Mouse (Mus musculus) ES-E14 (cell line): ENCODE measurements around the gene Per3. TPM values are rescaled to one million over a fixed set of nuclear protein-coding genes. Genes with fewer than 3 reads are reported as not detected.
"Not testable (repeated sequence)": the region's sequence is repeated elsewhere in the genome, so short reads cannot be mapped to it uniquely, and the experiment has no call there.

Experiments used
- DNase-seq: peaks from one replicate; pipeline ENCODE4 v3.0.0-alpha.2; 2013; ENCODE audit warnings: low read depth, low spot score
- H3K27ac ChIP-seq: 2 replicates; pipeline ENCODE4 v1.5.1; 2012; ENCODE audit warnings: low read depth, mild to moderate bottlenecking, low read length, moderate library complexity, mixed read lengths; ENCODE audit not compliant: poor library complexity, insufficient read depth, severe bottlenecking
- H3K36me3 ChIP-seq: 2 replicates; pipeline ENCODE4 v1.6.1; 2012; ENCODE audit warnings: mild to moderate bottlenecking, low read length, moderate library complexity, mixed read lengths; ENCODE audit not compliant: control insufficient read depth, poor library complexity, insufficient read depth, severe bottlenecking
- H3K4me1 ChIP-seq, 2 experiments: fragments of 150-350 bp in 1 of 2; sonication (generic) in 1 of 2; 2 replicates each; pipeline ENCODE4 v1.6.1; 2012; ENCODE audit warnings: low read length in 2 of 2, mild to moderate bottlenecking in 1 of 2, mixed read lengths in 1 of 2; ENCODE audit not compliant: control insufficient read depth in 2 of 2, insufficient read depth in 2 of 2, poor library complexity in 1 of 2
- H3K4me3 ChIP-seq, 2 experiments: fragments of 150-350 bp in 1 of 2; sonication (generic) in 1 of 2; 2 replicates each; pipeline ENCODE4 v1.5.1; 2012; ENCODE audit warnings: low read length in 2 of 2, low read depth in 1 of 2, mild to moderate bottlenecking in 1 of 2, mixed read lengths in 1 of 2; ENCODE audit not compliant: insufficient read depth in 1 of 2, poor library complexity in 1 of 2, severe bottlenecking in 1 of 2
- H3K9ac ChIP-seq: 2 replicates; pipeline ENCODE4 v1.6.1; 2012; ENCODE audit warnings: low read depth, mild to moderate bottlenecking, low read length, mixed read lengths; ENCODE audit not compliant: poor library complexity, insufficient read depth, severe bottlenecking
- H3K9me3 ChIP-seq: fragments of 150-350 bp; sonication (generic); 2 replicates; pipeline ENCODE4 v1.6.1; 2012; ENCODE audit warnings: low read depth, mild to moderate bottlenecking, low read length; ENCODE audit not compliant: control insufficient read depth, insufficient read depth
- CHD2 ChIP-seq: IDR thresholded peaks from 2 replicates; pipeline ENCODE4 v1.6.1; 2014; ENCODE audit warnings: mild to moderate bottlenecking, low read depth, low read length, inconsistent platforms
- HCFC1 ChIP-seq: IDR thresholded peaks from 2 replicates; pipeline ENCODE4 v1.6.1; 2012; ENCODE audit warnings: low read length, inconsistent platforms, borderline replicate concordance; ENCODE audit not compliant: insufficient read depth
- MAFK ChIP-seq: IDR thresholded peaks from 2 replicates; pipeline ENCODE4 v1.6.1; 2014; ENCODE audit warnings: mild to moderate bottlenecking, low read depth, low read length, inconsistent platforms; ENCODE audit not compliant: insufficient read depth
- ZC3H11A ChIP-seq: IDR thresholded peaks from 2 replicates; pipeline ENCODE4 v1.6.1; 2012; ENCODE audit warnings: low read depth, mild to moderate bottlenecking, inconsistent platforms, low read length, borderline replicate concordance
- ZNF384 ChIP-seq: IDR thresholded peaks from 2 replicates; pipeline ENCODE4 v1.6.1; 2012; ENCODE audit warnings: low read depth, low read length, inconsistent platforms
- in situ Hi-C, 2 experiments: fragments of 600-800 bp; cut with MboI; formaldehyde crosslinking; loops; one replicate each; pipeline ENCODE4 v1.15.1; 2025; ENCODE audit warnings: low sequenced_read_pairs in 2 of 2, inconsistent platforms in 1 of 2; ENCODE audit not compliant: unreplicated experiment in 2 of 2
- total RNA-seq: library from RNA; depleted of rRNA; stranded (reverse); fragments of 300-350 nt; gene quantifications from 2 replicates; pipeline ENCODE4 v1.2.3, GENCODE M21; 2012

Per3 gene
- total RNA-seq, 1 experiment, result 2.4 TPM

- peaks cover 10% of the 10 kb centered on the region; the same call in 1 of the 2 replicates for H3K36me3 ChIP-seq
- no peaks in the 10 kb centered on the region for H3K4me1 ChIP-seq
- no peak overlapping the region for H3K27ac ChIP-seq
- H3K9me3 ChIP-seq, result no peaks in the 10 kb centered on the region
- TF ChIP-seq CHD2 (no peak), MAFK (no peak), ZC3H11A (no peak), ZNF384 (no peak), HCFC1 (no peak)
- no peak overlapping the region for H3K9ac ChIP-seq
- no peak overlapping the region for H3K4me3 ChIP-seq
- in situ Hi-C loops, result no loop called here
- DNase-seq, result no peak
Observed at GRCm38 (mm10) chr4:151024152-151024551, 20.3 kb downstream of the Per3 start.

GRCm38 (mm10) chr4:151017356-151017755, 27.1 kb downstream of the Per3 start:
- H3K9ac ChIP-seq, in situ Hi-C loops, H3K4me3 ChIP-seq, H3K27ac ChIP-seq, H3K9me3 ChIP-seq, H3K4me1 ChIP-seq, DNase-seq: not testable (repeated sequence)
- peaks cover 12% of the 10 kb centered on the region; the same call in 1 of the 2 replicates for H3K36me3 ChIP-seq

- in situ Hi-C loops, result no loop called here
- no peak overlapping the region for H3K9ac ChIP-seq
- H3K27ac ChIP-seq, result no peak overlapping the region
- H3K36me3 ChIP-seq, result peaks cover 9% of the 10 kb centered on the region; the same call in 1 of the 2 replicates
- DNase-seq, result no peak
- H3K4me1 ChIP-seq, result peaks cover 0 to 3% of the 10 kb centered on the region in 2 experiments; a peak in 1 of 4 replicates
- TF ChIP-seq HCFC1 (no peak), CHD2 (no peak), MAFK (no peak), ZC3H11A (no peak), ZNF384 (no peak)
- no peak overlapping the region for H3K4me3 ChIP-seq
- H3K9me3 ChIP-seq, result no peaks in the 10 kb centered on the region
Observed at GRCm38 (mm10) chr4:151015946-151016345, 28.5 kb downstream of the Per3 start.

GRCm38 (mm10) chr4:151010316-151010715, 34.1 kb downstream of the Per3 start:
- DNase-seq, result no peak
- H3K9me3 ChIP-seq, result no peaks in the 10 kb centered on the region
- peaks cover 0 to 3% of the 10 kb centered on the region in 2 experiments; a peak in 1 of 4 replicates for H3K4me1 ChIP-seq
- H3K27ac ChIP-seq, result no peak overlapping the region
- no peak overlapping the region for H3K9ac ChIP-seq
- TF ChIP-seq HCFC1 (no peak), MAFK (no peak), CHD2 (no peak), ZC3H11A (no peak), ZNF384 (no peak)
- peaks cover 3% of the 10 kb centered on the region; the same call in 1 of the 2 replicates for H3K36me3 ChIP-seq
- H3K4me3 ChIP-seq, result no peak overlapping the region
- in situ Hi-C loops, result no loop called here

GRCm38 (mm10) chr4:151006945-151007344, 37.5 kb downstream of the Per3 start:
- TF ChIP-seq HCFC1 (no peak), ZNF384 (no peak), CHD2 (no peak), MAFK (no peak), ZC3H11A (no peak)
- no peak overlapping the region for H3K4me3 ChIP-seq
- H3K9me3 ChIP-seq, result no peaks in the 10 kb centered on the region
- no peaks in the 10 kb centered on the region for H3K4me1 ChIP-seq
- DNase-seq, result peak; percentile 54
- H3K9ac ChIP-seq, result no peak overlapping the region
- in situ Hi-C loops, result no loop called here
- H3K36me3 ChIP-seq, result no peaks in the 10 kb centered on the region
- H3K27ac ChIP-seq, result no peak overlapping the region
